Mouse (Mus musculus) ES-E14 (cell line): ENCODE measurements around the gene Matn3.

ENCODE experiments used
- HCFC1 ChIP-seq: IDR thresholded peaks from 2 replicates; pipeline ENCODE4 v1.6.1; 2012; ENCODE audit warnings: low read length, inconsistent platforms, borderline replicate concordance; ENCODE audit not compliant: insufficient read depth
- MAFK ChIP-seq: IDR thresholded peaks from 2 replicates; pipeline ENCODE4 v1.6.1; 2014; ENCODE audit warnings: mild to moderate bottlenecking, low read depth, low read length, inconsistent platforms; ENCODE audit not compliant: insufficient read depth
- ZC3H11A ChIP-seq: IDR thresholded peaks from 2 replicates; pipeline ENCODE4 v1.6.1; 2012; ENCODE audit warnings: low read depth, mild to moderate bottlenecking, inconsistent platforms, low read length, borderline replicate concordance

GRCm38 (mm10) chr12:9007811-9008210, 60.1 kb downstream of the Matn3 start:
- TF ChIP-seq HCFC1 (no peak), ZC3H11A (no peak), MAFK (no peak)
